19 mouse cellular contexts compared by ENCODE assay signal in genomic region chr1:105738334-105738733, GRCm38 (mm10). TPM values are rescaled to one million over a fixed set of nuclear protein-coding genes. Genes with fewer than 3 reads are reported as not detected.
"Had no signal": no experiment of that assay in that cellular context is flagged by ENCODE, and none has a peak within 500 bp of the region (broad histone marks: within the 10 kb centered on the region; RNA-seq: fewer than 3 reads in every experiment).

No protein-coding gene starts in this region.

- H3K9me3 ChIP-seq: midbrain, embryonic 10.5 days; midbrain, embryonic 12.5 days; neural tube, embryonic 13.5 days; neural tube, embryonic 15.5 days had no signal

- H3K27me3 ChIP-seq: midbrain, embryonic 12.5 days; neural tube, embryonic 13.5 days; neural tube, embryonic 15.5 days had no signal

- H3K27ac ChIP-seq: midbrain, embryonic 10.5 days; midbrain, embryonic 12.5 days; neural tube, embryonic 13.5 days; neural tube, embryonic 15.5 days had no signal

- DNase-seq: lung, embryonic 14.5 days; lung, postnatal 10 days; lung, postnatal 4 days; midbrain, embryonic 14.5 days; retina, postnatal 1 day; right cerebral cortex, adult 18-20 months; right cerebral cortex, postnatal 25 days; right cerebral cortex, postnatal 4 days; spleen, adult 18-20 months; thymus, adult 18-20 months; thymus, postnatal 14 days; thymus, postnatal 36 days had no signal

- H3K4me1 ChIP-seq: midbrain, embryonic 10.5 days; midbrain, embryonic 12.5 days; neural tube, embryonic 13.5 days; neural tube, embryonic 15.5 days had no signal

- H3K4me2 ChIP-seq: lung, embryonic 14.5 days; midbrain, embryonic 12.5 days; neural tube, embryonic 13.5 days; neural tube, embryonic 15.5 days had no signal

- H3K4me3 ChIP-seq: midbrain, embryonic 10.5 days; midbrain, embryonic 12.5 days; myocyte; neural tube, embryonic 13.5 days; neural tube, embryonic 15.5 days had no signal

- ATAC-seq: midbrain, embryonic 16.5 days had no signal

- H3K9ac ChIP-seq: lung, embryonic 14.5 days; midbrain, embryonic 12.5 days; neural tube, embryonic 13.5 days; neural tube, embryonic 15.5 days had no signal

RNA-seq across cellular contexts. Expression of gene Tnfrsf11a, which starts 42.2 kb away (rescaled TPM):
- total RNA-seq: megakaryocyte-erythroid progenitor cell, adult 5-6 weeks had no signal
